Mouse (Mus musculus) forebrain, embryonic 14.5 days (tissue): ENCODE data around the gene Stoml2. TPM values are rescaled to one million over a fixed set of nuclear protein-coding genes. Genes with fewer than 3 reads are reported as not detected.

ENCODE experiments used
- ATAC-seq: fragments of 200-750 bp; cut with Nextera tagmentation; 2 replicates; pipeline ENCODE4 v1.8.0; 2017; ENCODE audit warnings: mild to moderate bottlenecking, moderate library complexity
- DNase-seq: peaks from one replicate; pipeline ENCODE4 v3.0.0-alpha.2; 2015; ENCODE audit warnings: low spot score
- H3K27ac ChIP-seq: fragments of 300-500 bp; sonication (generic); 2 replicates; pipeline ENCODE4 v1.5.1; 2014; ENCODE audit warnings: low read depth, mild to moderate bottlenecking, control low read depth, low read length, moderate library complexity
- H3K27me3 ChIP-seq: fragments of 300-500 bp; sonication (generic); replicated peaks from 2 replicates; pipeline ENCODE4 v1.6.1; 2014; ENCODE audit warnings: low read length, control low read depth, mixed read lengths; ENCODE audit not compliant: control insufficient read depth, insufficient read depth
- H3K36me3 ChIP-seq: fragments of 300-500 bp; sonication (generic); 2 replicates; pipeline ENCODE4 v1.6.1; 2014; ENCODE audit warnings: low read length, control low read depth; ENCODE audit not compliant: control insufficient read depth, insufficient read depth
- H3K4me1 ChIP-seq: fragments of 300-500 bp; sonication (generic); 2 replicates; pipeline ENCODE4 v1.6.1; 2014; ENCODE audit warnings: antibody characterized with exemption, low read length, control low read depth; ENCODE audit not compliant: control insufficient read depth, insufficient read depth
- H3K4me2 ChIP-seq: fragments of 300-500 bp; sonication (generic); 2 replicates; pipeline ENCODE4 v1.6.1; 2014; ENCODE audit warnings: mild to moderate bottlenecking, control low read depth, low read length
- H3K4me3 ChIP-seq: fragments of 300-500 bp; sonication (generic); 2 replicates; pipeline ENCODE4 v1.5.1; 2014; ENCODE audit warnings: low read depth, low read length, control low read depth
- H3K9ac ChIP-seq: fragments of 300-500 bp; sonication (generic); 2 replicates; pipeline ENCODE4 v1.6.1; 2014; ENCODE audit warnings: mild to moderate bottlenecking, low read length, control low read depth, moderate library complexity
- H3K9me3 ChIP-seq: fragments of 300-500 bp; sonication (generic); replicated peaks from 2 replicates; pipeline ENCODE4 v1.6.1; 2016; ENCODE audit warnings: low read length, control low read depth, mixed read lengths; ENCODE audit not compliant: control insufficient read depth
- WGBS: fragments of 180-500 bp; shearing (Covaris S2); extraction: QIAGEN DNeasy Blood & Tissue Kit; methylation state at CpG from one replicate; pipeline ENCODE4 v1.1.7; 2014; 5-methylcytosine and 5-hydroxymethylcytosine counted together
- polyA plus RNA-seq: library from polyadenylated mRNA; unstranded; fragments of >200 nt; fragmentation: Nextera tagmentation; extraction: Ambion mirVana; gene quantifications from 2 replicates; pipeline ENCODE4 v1.2.1, GENCODE M21; 2014

Gene Stoml2
- polyA plus RNA-seq = 302 and 334 TPM in 2 replicates

DNA sequence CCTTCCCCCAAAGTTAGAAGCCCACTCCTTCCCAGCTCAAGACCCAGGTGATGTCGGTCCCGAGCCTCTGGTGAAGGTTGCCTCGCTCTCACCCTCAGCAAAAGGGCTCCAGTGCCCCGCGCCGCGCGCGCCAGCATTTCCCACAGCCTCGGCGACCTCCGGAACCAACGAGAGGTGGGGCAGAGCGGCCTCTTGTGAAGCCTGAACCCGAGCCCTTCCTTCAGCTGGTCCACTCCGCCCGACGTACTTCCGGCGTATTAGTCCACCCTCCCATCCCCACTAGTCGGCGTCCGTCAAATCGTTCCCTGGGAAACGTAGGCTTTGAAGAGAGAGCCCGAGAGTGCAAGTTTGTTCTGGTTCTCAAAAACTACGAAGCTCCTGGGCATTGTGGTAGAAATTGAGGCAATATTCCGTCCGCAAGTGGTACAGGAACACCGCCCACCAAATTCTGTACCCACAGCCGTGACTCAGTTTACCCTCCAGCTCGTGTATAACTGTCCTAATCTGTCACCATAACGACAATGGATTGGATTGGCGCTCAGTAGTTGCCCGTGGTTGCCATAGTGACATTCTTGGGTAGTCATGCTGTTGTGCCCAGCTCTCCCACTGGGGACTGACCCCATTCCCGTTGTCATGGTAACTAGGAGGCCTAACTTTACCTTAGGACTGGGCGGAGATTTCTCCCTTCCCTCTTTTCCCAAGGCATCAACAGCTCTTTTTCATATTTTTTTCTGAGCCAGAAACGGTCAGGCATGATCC, at the start of gene Stoml2:
Gene Stoml2, minus strand, starts transcription at position 474 of the 759 bp plus-strand sequence.
- Histone ChIP-seq H3K4me1 (peaks cover 9% of the 10 kb centered on the region; the same call in 1 of the 2 replicates), H3K4me3 (peak within 1 kb of the TSS; percentile 81), H3K27me3 (no peaks in the 10 kb centered on the region), H3K9me3 (no peaks in the 10 kb centered on the region), H3K36me3 (peaks cover 73% of the 10 kb centered on the region), H3K9ac (peak within 1 kb of the TSS; percentile 91), H3K4me2 (peak within 1 kb of the TSS; percentile 77), H3K27ac (peak within 1 kb of the TSS; percentile 83)
- ATAC-seq = peak; percentile 98
- peak; percentile 97 for DNase-seq
- under 1% methylated on average over 35 of the region's 38 CpGs for WGBS

DNA sequence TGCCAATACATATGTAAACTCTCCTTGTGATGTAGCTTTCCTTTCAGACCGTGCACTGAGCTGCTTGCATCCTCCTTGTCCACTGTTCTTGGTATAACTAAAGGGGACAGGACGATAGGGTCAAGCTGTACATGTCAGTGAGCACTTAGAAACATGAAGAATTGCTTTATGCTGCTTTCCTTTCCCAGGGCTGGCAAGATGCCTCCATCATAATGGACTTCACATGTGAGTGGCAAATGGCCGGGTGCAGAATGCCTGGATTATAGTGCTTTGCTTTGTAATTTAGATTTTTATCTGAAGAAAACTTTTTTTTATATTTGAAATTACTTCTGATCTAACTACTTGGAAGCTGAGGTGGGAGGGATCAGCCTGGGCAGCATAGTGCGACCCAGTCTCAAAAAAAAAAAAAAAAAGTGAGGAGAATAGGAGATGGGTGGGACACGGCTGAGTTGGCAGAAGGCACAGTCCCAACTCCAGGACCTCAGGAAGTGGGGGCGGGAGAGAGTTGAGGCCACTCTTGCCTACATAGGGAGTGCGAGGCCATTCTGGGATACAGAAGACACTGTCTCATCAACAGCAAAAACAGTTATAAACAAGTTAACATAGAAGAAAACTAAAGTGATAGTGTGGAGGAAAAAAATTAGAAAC, 46.7 kb upstream of the Stoml2 start:
- no peaks in the 10 kb centered on the region for H3K9me3 ChIP-seq
- no peaks in the 10 kb centered on the region for H3K27me3 ChIP-seq
- ATAC-seq (no peak), DNase-seq (no peak)
- no peaks in the 10 kb centered on the region for H3K36me3 ChIP-seq
- H3K4me1 ChIP-seq = no peaks in the 10 kb centered on the region
- 62% methylated on average over 7 of the region's 7 CpGs for WGBS
- H3K9ac ChIP-seq = no peak overlapping the region
- no peak overlapping the region for H3K27ac ChIP-seq
- no peak overlapping the region for H3K4me2 ChIP-seq
- H3K4me3 ChIP-seq = no peak overlapping the region

DNA sequence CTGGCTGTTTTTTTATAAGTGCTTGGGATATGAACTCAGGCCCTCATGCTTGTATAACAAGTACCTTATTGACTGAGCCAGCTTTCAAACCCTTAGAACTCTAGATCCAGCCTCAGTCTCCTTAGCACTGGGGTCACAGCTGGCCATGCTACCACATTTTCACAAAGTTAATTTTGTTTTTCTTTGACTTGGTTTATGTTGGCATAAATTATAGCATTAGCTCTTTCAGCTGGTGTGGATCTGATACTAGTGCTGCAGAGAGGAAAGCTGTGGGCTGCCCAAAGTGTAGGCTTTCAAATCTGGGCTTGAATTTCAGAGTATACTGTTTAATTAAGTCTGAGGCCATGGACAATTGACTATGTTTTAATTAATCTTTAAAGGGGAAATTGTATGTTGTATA, 43.4 kb upstream of the Stoml2 start:
- Histone ChIP-seq H3K4me1 (no peaks in the 10 kb centered on the region), H3K27me3 (no peaks in the 10 kb centered on the region), H3K9me3 (no peaks in the 10 kb centered on the region), H3K4me2 (no peak overlapping the region), H3K27ac (no peak overlapping the region), H3K4me3 (no peak overlapping the region), H3K36me3 (no peaks in the 10 kb centered on the region), H3K9ac (no peak overlapping the region)
- DNase-seq = no peak
- ATAC-seq = no peak

DNA sequence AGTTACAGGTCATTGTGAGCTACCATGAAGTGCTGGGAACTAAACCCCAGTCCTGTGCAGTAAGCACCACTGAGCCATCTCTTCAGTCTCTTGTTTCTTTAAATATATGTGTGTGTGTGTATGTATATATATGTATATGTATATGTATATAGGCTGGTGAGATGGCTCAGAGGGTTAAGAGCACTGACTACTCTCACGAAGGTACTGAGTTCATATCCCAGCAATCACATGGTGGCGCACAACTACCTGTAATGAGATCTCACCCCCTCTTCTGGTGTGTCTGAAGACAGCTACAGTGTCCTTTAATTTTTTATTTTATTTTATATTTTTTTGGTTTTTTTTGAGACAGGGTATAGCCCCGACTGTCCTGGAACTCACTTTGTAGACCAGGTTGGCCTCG, 34.0 kb upstream of the Stoml2 start:
- WGBS = 94% methylated on average over 4 of the region's 4 CpGs
- Histone ChIP-seq H3K27ac (no peak overlapping the region), H3K36me3 (no peaks in the 10 kb centered on the region), H3K4me3 (no peak overlapping the region), H3K4me1 (no peaks in the 10 kb centered on the region), H3K4me2 (no peak overlapping the region), H3K27me3 (no peaks in the 10 kb centered on the region), H3K9ac (no peak overlapping the region), H3K9me3 (no peaks in the 10 kb centered on the region)
- no peak for DNase-seq
- no peak for ATAC-seq

GRCm38 (mm10) chr4:43060286-43060685, 28.8 kb upstream of the Stoml2 start:
- ATAC-seq (no peak), DNase-seq (no peak)
- WGBS = 41% methylated on average over 3 of the region's 3 CpGs
- H3K36me3 ChIP-seq = no peaks in the 10 kb centered on the region
- peak overlapping the region; percentile 71 for H3K4me2 ChIP-seq
- no peak overlapping the region for H3K9ac ChIP-seq
- H3K27me3 ChIP-seq = no peaks in the 10 kb centered on the region
- peaks cover 5% of the 10 kb centered on the region for H3K4me1 ChIP-seq
- H3K9me3 ChIP-seq = no peaks in the 10 kb centered on the region
- no peak overlapping the region for H3K4me3 ChIP-seq
- no peak overlapping the region for H3K27ac ChIP-seq

DNA sequence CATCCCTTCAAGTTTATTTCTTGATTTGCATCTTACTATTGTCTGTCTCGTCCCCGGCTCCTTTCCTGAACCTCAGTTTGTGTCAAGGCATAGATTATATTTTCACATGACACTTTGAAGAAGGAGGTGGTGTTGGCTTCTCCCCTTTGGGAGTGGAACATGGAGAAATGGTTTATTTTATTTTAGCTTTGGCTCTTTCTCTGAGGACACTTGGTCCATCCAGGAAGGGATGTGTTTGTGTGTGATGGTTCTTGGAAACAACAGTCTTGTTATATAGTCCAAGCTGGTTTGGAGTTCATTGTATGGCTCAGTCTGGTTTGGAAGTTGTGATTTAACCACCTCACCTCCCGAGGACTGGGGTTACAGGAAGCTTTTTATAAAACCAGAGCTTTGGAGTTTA, 28.2 kb upstream of the Stoml2 start:
- 34% methylated on average over 3 of the region's 3 CpGs for WGBS
- Histone ChIP-seq H3K4me3 (peak overlapping the region; percentile 81), H3K9me3 (no peaks in the 10 kb centered on the region), H3K36me3 (no peaks in the 10 kb centered on the region), H3K27me3 (no peaks in the 10 kb centered on the region), H3K27ac (no peak overlapping the region), H3K9ac (peak overlapping the region; percentile 83), H3K4me2 (peak overlapping the region; percentile 71), H3K4me1 (peaks cover 5% of the 10 kb centered on the region)
- no peak for DNase-seq
- no peak for ATAC-seq

GRCm38 (mm10) chr4:43058753-43059654, 27.5 kb upstream of the Stoml2 start, which contains the start of gene Unc13b:
Unc13b (plus strand) TSS chr4:43058953.
- peak; percentile 97 for DNase-seq
- peak; percentile 99 for ATAC-seq
- peak within 1 kb of the TSS; percentile 83 for H3K9ac ChIP-seq
- H3K27me3 ChIP-seq = no peaks in the 10 kb centered on the region
- H3K9me3 ChIP-seq = no peaks in the 10 kb centered on the region
- under 1% methylated on average over 80 of the region's 90 CpGs for WGBS
- H3K4me2 ChIP-seq = peak within 1 kb of the TSS; percentile 71
- peak within 1 kb of the TSS; percentile 83 for H3K27ac ChIP-seq
- H3K4me1 ChIP-seq = peaks cover 5% of the 10 kb centered on the region
- H3K4me3 ChIP-seq = peak within 1 kb of the TSS; percentile 81
- no peaks in the 10 kb centered on the region for H3K36me3 ChIP-seq

- Histone ChIP-seq H3K27ac (peak overlapping the region; percentile 27; the same call in 1 of the 2 replicates), H3K4me1 (peaks cover 5% of the 10 kb centered on the region), H3K36me3 (no peaks in the 10 kb centered on the region), H3K9ac (no peak overlapping the region), H3K4me2 (peak overlapping the region; percentile 71), H3K4me3 (peak overlapping the region; percentile 81), H3K27me3 (no peaks in the 10 kb centered on the region), H3K9me3 (no peaks in the 10 kb centered on the region)
- DNase-seq (no peak), ATAC-seq (peak; percentile 49)
- 17% methylated on average over 8 of the region's 8 CpGs for WGBS
These were observed 26.9 kb upstream of the Stoml2 start for GRCm38 (mm10) chr4:43058392-43058752.
